Mouse (Mus musculus): ENCODE measurements around the gene Fkrp.

GRCm38 (mm10) chr7:16851636-16852035 lies 35.1 kb upstream of the Fkrp start:
- TF ChIP-seq CTCF (IDR thresholded peaks at IDR 0.05; ENCODE audit: insufficient read depth, low read length) (no peak), POLR2A (IDR thresholded peaks at IDR 0.05; ENCODE audit: borderline replicate concordance, extremely low read depth, low read depth, low read length) (no peak)

All from lung, adult 2 months (tissue).